Mouse (Mus musculus): Measurements from ENCODE around the gene Itga5.
A peak's percentile ranks its signal among the peaks of the same experiment; 100 is the strongest.

Itga5 gene

GRCm38 (mm10) chr15:103364761-103365160 lies 1.8 kb downstream of the Itga5 start:
- DNase-seq = no peak

DNA sequence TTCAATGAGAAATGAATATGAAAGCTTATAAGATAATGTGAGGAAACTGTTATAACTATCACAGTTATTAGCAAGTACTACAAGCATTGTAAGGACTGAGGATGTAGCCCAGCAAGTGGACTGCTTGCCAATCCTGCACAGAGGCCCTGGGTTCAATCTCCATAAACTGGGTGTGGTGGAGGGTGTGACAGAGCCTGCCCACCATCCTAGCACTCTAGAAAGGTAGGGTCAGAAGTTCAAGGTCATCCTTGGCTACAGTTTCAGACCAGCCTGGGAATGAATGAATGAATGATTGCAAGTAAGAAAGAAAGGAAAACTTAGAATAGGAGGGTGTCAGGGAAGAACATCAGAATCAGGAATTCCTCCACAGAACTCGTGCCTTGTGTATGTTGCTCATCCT lies 2.8 kb downstream of the Itga5 start:
- DNase-seq = no peak

DNA sequence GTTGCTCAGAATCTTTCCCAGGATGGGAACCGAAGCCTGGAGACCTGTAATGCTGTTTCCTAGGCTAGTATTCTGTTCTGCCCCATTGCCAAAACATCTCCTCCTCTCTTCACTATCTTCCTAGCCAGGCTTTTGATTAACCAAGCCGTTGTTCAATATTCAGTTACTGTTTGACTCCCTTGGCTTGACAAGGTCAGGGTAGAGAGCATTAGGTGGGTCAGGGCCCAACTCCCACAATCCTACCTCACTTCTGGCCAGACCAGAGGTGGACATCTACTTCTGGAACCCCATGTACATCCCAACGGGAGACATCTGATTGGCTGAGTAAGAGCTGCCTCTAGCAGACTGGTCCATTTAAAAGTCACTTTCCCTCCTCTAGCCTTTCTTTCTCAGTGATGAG lies 3.6 kb downstream of the Itga5 start:
- DNase-seq = no peak

DNA sequence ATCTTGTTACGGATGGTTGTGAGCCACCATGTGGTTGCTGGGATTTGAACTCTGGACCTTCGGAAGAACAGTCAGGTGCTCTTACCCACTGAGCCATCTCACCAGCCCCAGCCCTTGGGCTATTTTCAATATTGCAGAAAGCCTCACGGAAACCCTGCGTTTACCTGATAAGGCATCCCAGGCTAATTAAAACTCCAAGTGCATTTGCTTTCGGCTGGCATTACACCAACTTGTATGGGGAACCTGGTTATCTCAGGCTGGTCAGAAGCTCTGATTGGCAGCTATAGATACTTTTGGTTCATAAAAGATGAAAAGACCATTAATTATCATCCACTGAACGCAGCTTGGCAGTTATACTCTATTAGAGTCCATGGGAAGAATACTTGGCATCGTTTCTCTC lies 4.2 kb downstream of the Itga5 start:
- no peak for DNase-seq

- no peak for DNase-seq
These were observed 5.3 kb downstream of the Itga5 start for GRCm38 (mm10) chr15:103361269-103361668.

DNA sequence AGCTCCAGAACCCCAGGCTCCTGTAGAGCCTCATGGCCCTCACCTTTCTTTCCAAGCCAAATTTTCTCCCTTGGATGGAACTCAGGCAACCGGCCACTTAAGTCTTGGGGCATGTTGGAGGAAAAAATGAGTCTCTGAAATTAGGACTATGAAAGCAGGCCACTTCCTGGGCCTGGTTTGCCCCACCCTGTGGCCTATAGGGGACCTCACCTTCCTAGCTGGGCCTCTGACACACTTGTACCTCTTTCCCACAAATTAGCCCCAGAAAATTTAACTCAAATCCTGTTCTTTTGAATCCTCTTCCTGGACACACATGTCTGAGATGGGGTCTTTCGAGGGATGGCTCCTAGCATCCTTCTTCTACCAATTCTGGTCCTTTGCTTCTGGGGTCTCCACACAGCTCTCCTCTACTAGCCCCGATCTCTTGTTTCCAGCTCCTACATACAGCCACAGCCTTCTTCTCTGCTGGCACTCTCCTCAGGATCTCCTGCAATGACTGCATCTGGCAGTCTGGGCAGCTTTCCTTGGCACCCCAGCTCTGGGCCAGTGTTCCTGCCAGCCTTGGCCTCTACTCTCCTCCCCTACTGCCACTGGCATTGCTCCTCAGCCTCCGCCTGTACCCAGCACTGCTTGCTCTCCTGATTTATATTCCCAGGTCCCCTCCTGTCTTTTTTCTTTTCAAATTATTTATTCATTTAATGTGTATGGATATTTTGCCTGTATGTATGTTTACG lies 6.5 kb downstream of the Itga5 start:
- DNase-seq = peak; percentile 82

DNA sequence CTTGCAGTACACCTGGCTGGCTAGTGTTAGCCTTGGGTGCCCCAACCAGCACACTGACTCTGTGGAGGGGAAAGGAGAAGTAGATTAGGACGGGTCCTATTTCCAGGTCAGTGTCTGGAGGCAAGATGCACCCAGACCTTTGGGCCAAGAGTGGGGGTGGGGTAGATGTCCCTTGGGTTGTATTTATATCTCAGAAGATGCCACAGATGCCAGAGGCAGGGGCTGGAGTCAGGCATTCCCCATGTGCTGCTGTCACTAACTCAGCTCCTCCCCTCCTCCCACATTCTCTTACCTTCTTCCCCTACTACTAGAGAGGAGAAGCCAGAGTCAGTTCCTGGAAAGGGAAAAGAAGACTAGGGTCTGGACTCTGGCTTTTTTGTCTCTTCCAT lies 7.4 kb downstream of the Itga5 start:
- no peak for DNase-seq

GRCm38 (mm10) chr15:103358278-103359121 lies 8.1 kb downstream of the Itga5 start:
- DNase-seq = no peak

- DNase-seq = no peak
These were observed 8.7 kb downstream of the Itga5 start for GRCm38 (mm10) chr15:103357817-103358216.

GRCm38 (mm10) chr15:103356130-103356529 lies 10.4 kb downstream of the Itga5 start:
- DNase-seq = no peak

DNA sequence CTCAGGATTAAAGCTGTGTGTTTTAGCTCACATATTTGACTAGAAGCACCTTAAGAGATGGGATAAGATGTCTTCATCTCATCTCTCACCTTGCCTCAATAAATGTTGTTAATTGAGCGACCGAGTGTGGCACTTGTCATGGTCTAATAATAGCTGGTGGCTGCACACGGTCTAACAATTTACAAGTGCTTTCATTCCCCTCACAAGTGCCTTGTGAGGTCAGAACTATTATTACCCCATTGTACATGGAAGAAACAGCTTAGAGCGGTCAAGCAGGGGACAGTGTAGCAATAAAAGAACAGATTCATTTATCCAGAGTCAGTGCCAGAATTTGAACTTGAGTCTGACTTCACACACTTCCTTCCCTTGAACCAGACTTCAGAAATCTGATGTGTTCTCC lies 11.1 kb downstream of the Itga5 start:
- no peak for DNase-seq

GRCm38 (mm10) chr15:103354690-103355089 lies 11.9 kb downstream of the Itga5 start:
- peak; percentile 77 for DNase-seq

- DNase-seq = no peak
These were observed 12.9 kb downstream of the Itga5 start for GRCm38 (mm10) chr15:103353511-103354256.

DNA sequence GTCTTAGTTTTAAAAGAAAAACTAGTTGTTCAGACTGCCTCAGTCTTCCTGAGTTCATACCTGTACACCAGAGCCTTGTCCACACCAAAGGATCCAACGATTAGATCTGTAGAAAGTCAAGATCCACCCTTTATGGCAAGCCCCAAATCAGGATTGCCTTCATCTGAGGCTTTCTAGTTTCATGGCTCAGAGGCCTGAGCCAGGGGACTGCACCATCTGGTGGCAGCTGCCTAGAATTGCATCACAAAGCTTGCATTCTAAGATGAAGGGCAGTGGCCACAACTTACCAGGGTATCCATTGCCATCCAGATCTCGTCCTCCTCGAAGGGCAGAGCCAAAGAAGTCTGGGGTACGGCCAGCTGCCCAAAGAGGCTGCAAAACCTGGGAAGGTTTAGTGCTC lies 13.7 kb downstream of the Itga5 start:
- peak; percentile 42 for DNase-seq

DNA sequence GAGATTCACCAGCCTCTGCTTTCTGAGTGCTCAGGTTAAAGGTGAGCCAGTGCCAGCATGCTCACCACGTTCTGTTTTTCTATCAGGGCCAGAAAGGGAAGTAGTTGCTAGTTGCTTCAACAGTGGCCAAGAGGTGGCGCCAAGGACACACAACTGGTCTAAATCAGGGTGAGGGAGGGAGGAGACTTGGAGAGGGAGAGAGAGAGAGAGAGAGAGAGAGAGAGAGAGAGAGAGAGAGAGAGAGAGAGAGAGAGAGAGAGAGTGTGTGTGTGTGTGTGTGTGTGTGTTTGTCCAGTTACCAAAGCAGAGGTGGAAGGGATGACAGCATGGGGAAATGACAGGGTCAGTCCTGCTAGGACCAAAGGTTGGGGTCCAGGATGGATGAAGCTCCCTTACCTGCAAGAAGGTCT lies 19.3 kb downstream of the Itga5 start:
- peak; percentile 38 for DNase-seq

DNA sequence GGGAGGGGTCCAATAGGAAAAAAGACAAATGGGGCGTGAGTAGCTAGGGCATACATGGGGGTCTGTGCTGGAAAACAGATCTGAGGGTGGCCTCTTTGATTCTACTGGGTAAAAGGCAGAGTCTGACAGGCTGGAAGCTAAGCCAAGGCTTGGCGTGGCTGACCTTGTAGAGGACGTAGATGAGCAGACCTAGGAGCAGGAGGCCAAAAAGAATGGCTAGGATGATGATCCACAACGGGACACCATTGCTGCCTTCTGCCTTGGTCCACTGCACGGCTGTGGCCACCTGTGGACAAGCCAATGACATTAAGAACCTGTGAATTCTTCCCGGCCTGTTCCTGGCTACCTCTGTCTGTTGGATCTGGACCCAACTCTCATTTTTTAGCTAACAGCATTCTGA lies 20.8 kb downstream of the Itga5 start:
- no peak for DNase-seq

DNA sequence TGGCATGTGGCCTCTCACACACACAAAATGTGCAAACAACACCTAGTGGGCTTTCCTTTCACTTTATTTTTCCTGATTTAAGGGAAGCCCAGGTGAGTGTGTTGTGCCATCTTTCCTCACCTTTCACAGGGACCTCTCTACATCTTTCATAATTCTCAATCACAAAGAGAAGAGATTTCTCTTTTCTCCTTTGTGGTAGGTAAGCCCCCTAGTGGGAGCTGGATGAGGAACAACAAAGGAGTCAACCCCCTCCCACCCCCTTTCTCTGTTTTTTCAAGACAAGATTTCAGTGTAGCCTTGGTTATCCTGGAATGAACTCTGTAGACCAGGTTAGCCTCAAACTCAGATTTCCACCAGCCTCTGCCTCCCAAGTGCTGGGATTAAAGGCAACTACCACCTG lies 23.0 kb downstream of the Itga5 start:
- DNase-seq = no peak

- DNase-seq = no peak
These were observed 23.6 kb downstream of the Itga5 start for GRCm38 (mm10) chr15:103343008-103343407.

- DNase-seq = peak; percentile 61
These were observed 24.1 kb downstream of the Itga5 start for GRCm38 (mm10) chr15:103342415-103342814.

DNA sequence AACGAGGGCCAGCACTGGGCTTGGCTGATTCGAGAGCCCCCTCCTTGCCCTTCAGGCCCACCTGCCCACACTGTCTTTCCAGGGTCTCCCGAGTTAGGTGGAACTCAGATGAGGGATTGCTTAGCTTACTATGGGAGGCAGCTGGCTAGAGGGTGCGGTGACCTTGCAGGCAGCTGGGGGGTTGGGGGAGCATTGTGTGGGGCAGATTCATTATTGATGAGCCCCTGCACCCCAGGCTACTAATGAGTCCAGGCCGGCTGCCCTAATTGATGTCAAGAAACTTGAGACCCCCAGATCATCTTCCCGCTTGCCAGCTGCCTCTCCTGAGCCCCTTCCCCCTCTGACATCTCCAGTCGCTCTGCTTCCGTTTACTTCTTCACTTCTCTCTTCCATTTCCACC lies 25.0 kb downstream of the Itga5 start:
- no peak for DNase-seq

GRCm38 (mm10) chr15:103340786-103341185 lies 25.8 kb downstream of the Itga5 start:
- no peak for DNase-seq

GRCm38 (mm10) chr15:103339961-103340337 lies 26.6 kb downstream of the Itga5 start, which contains the start of gene Zfp385a:
Gene Zfp385a (minus strand): TSS chr15:103340093.
- no peak for DNase-seq

GRCm38 (mm10) chr15:103339166-103339960 lies 27.2 kb downstream of the Itga5 start:
- DNase-seq = no peak
